In the genomic region with DNA sequence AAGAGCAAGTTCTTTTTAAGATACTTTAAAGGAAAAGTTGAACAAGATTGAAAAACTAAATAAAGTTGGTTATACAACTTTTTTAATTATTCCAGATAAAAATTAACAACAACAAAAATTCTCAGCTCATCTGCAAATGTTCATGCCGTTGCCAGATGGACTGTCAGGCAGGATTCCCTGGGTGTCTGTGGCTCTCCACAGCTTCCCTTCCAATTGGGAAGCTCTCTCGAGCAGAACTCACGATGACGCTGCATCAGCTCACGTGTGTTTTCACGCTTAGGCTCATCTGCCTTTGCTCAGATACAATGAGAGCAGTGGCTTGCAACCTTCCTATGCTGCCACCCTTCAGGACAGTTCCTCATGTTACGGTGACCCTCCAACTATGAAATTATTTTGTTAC, we compare ENCODE assay signal across 26 mouse cellular contexts.
DNase-seq lines count a peak whose midpoint lies in the region; ATAC-seq and TF ChIP-seq lines count a peak whose summit lies in the region.
"Had no signal": no experiment of that assay in that cellular context is flagged by ENCODE, and none has a peak within 500 bp of the region (broad histone marks: within the 10 kb centered on the region; RNA-seq: fewer than 3 reads in every experiment).

No protein-coding gene starts in this region.

- no peaks in the 10 kb centered on the region for H3K27me3 ChIP-seq in forebrain, embryonic 16.5 days (replicated peaks; ENCODE audit: control insufficient read depth, insufficient read depth, low read length)
- H3K27me3 ChIP-seq in cerebellum, adult 2 months (ENCODE audit: control insufficient read depth, insufficient read depth, low read length): no peaks in the 10 kb centered on the region
- H3K27me3 ChIP-seq: CH12.LX; embryonic facial prominence, embryonic 15.5 days; forebrain, embryonic 12.5 days; heart, embryonic 13.5 days; hindbrain, embryonic 15.5 days; limb, embryonic 13.5 days; lung, embryonic 15.5 days; neural tube, embryonic 12.5 days had no signal

- 81% methylated on average over 7 of the region's 7 CpGs for WGBS in forebrain, embryonic 16.5 days
- WGBS in cerebellum, adult 2 months: 46% methylated on average over 7 of the region's 7 CpGs

- no peaks in the 10 kb centered on the region for H3K9me3 ChIP-seq in forebrain, embryonic 16.5 days (ENCODE audit: control insufficient read depth, low read length)
- H3K9me3 ChIP-seq: embryonic facial prominence, embryonic 10.5 days; embryonic facial prominence, embryonic 15.5 days; forebrain, embryonic 12.5 days; heart, embryonic 13.5 days; hindbrain, embryonic 15.5 days; limb, embryonic 13.5 days; lung, embryonic 15.5 days; midbrain, embryonic 10.5 days; neural tube, embryonic 12.5 days had no signal

- ATAC-seq in forebrain, embryonic 16.5 days: no peak
- ATAC-seq: activated CD4-positive, CD25-positive, alpha-beta regulatory T cell, adult 4 months had no signal

- TF ChIP-seq CTCF in left cerebral cortex, adult 2 months (IDR thresholded peaks at IDR 0.05): no peak
- TF ChIP-seq CTCF in cerebellum, adult 2 months (IDR thresholded peaks at IDR 0.05; ENCODE audit: borderline replicate concordance, insufficient read depth, low read depth, low read length): no peak

- intact Hi-C loops in left cerebral cortex, postnatal 25 days (cut with DNase I): no loop called here
- intact Hi-C loops in left cerebral cortex, adult 2 months (cut with DNase I): no loop called here

- no peak overlapping the region for H3K27ac ChIP-seq in left cerebral cortex, adult 2 months
- H3K27ac ChIP-seq in forebrain, embryonic 16.5 days (ENCODE audit: low read length): no peak overlapping the region
- H3K27ac ChIP-seq in cerebellum, adult 2 months (ENCODE audit: insufficient read depth, low read length): no peak overlapping the region
- H3K27ac ChIP-seq: embryonic facial prominence, embryonic 10.5 days; embryonic facial prominence, embryonic 15.5 days; forebrain, embryonic 12.5 days; heart, embryonic 13.5 days; hindbrain, embryonic 15.5 days; limb, embryonic 13.5 days; lung, embryonic 15.5 days; midbrain, embryonic 10.5 days; neural tube, embryonic 12.5 days had no signal

- H3K4me2 ChIP-seq in forebrain, embryonic 16.5 days (ENCODE audit: low read length): no peak overlapping the region
- H3K4me2 ChIP-seq: embryonic facial prominence, embryonic 15.5 days; forebrain, embryonic 12.5 days; heart, embryonic 13.5 days; hindbrain, embryonic 15.5 days; limb, embryonic 13.5 days; liver, embryonic 11.5 days; lung, embryonic 15.5 days; neural tube, embryonic 12.5 days had no signal

- no peak for TF ChIP-seq POLR2A in cerebellum, adult 2 months (IDR thresholded peaks at IDR 0.05; ENCODE audit: borderline replicate concordance, insufficient read depth, low read length)

- no peak overlapping the region for H3K4me3 ChIP-seq in left cerebral cortex, adult 2 months
- no peak overlapping the region for H3K4me3 ChIP-seq in forebrain, embryonic 16.5 days (replicated peaks; ENCODE audit: low read length)
- H3K4me3 ChIP-seq in cerebellum, adult 2 months (replicated peaks; ENCODE audit: insufficient read depth, low read depth, low read length): no peak overlapping the region
- H3K4me3 ChIP-seq: embryonic facial prominence, embryonic 10.5 days; embryonic facial prominence, embryonic 15.5 days; forebrain, embryonic 12.5 days; heart, embryonic 13.5 days; hindbrain, embryonic 15.5 days; limb, embryonic 13.5 days; lung, embryonic 15.5 days; midbrain, embryonic 10.5 days; myocyte; neural tube, embryonic 12.5 days had no signal

- H3K4me1 ChIP-seq in forebrain, embryonic 16.5 days (replicated peaks; ENCODE audit: control insufficient read depth, insufficient read depth, low read length): no peaks in the 10 kb centered on the region
- no peaks in the 10 kb centered on the region for H3K4me1 ChIP-seq in cerebellum, adult 2 months (ENCODE audit: control insufficient read depth, insufficient read depth, low read length)
- H3K4me1 ChIP-seq: embryonic facial prominence, embryonic 10.5 days; embryonic facial prominence, embryonic 15.5 days; heart, embryonic 13.5 days; hindbrain, embryonic 15.5 days; lung, embryonic 15.5 days; neural tube, embryonic 12.5 days had no signal

- DNase-seq in cerebellum, postnatal 10 days: peak; percentile 16 to 22
- no peak for DNase-seq in cerebellum, adult 9-11 months
- peak; percentile 15 to 27 for DNase-seq in left cerebral cortex, postnatal 25 days (ENCODE audit: low spot score in 2 of 2)
- no peak for DNase-seq in left cerebral cortex, adult 2 months (ENCODE audit: extremely low spot score in 1 of 2, low spot score in 2 of 2)
- DNase-seq in layer of hippocampus, adult 9-11 months: peak; percentile 63
- no peak for DNase-seq in cerebellum, adult 2 months
- DNase-seq: adrenal gland, adult 8-10 months; cerebellum, adult 9-10 months; gastrocnemius, postnatal 10 days; heart, postnatal 10 days; kidney, adult 18-20 months; kidney, postnatal 14 days had no signal

- no peaks in the 10 kb centered on the region for H3K36me3 ChIP-seq in forebrain, embryonic 16.5 days (ENCODE audit: control insufficient read depth, insufficient read depth)
- H3K36me3 ChIP-seq: embryonic facial prominence, embryonic 10.5 days; embryonic facial prominence, embryonic 15.5 days; forebrain, embryonic 12.5 days; heart, embryonic 13.5 days; hindbrain, embryonic 15.5 days; limb, embryonic 13.5 days; lung, embryonic 15.5 days; midbrain, embryonic 10.5 days; neural tube, embryonic 12.5 days had no signal

- no peak overlapping the region for H3K9ac ChIP-seq in forebrain, embryonic 16.5 days (replicated peaks; ENCODE audit: low read depth, low read length)
- H3K9ac ChIP-seq: embryonic facial prominence, embryonic 15.5 days; forebrain, embryonic 12.5 days; heart, embryonic 13.5 days; hindbrain, embryonic 15.5 days; limb, embryonic 13.5 days; lung, embryonic 15.5 days; neural tube, embryonic 12.5 days had no signal

Comparison
In these comparisons a context has a peak if more than half of its experiments do, and no peak if none do; other contexts are left out.
1. DNase-seq: peak in cerebellum, postnatal 10 days (2 of 2), left cerebral cortex, postnatal 25 days (2 of 2) and layer of hippocampus, adult 9-11 months (single experiment); none in cerebellum, adult 9-11 months (single experiment), left cerebral cortex, adult 2 months (0 of 2) and cerebellum, adult 2 months (0 of 2).